Mouse (Mus musculus): Measurements from ENCODE around the gene Pcsk7.

The Pcsk7 gene

GRCm38 (mm10) chr9:45938952-45939637 lies 32.8 kb downstream of the Pcsk7 start:
- DNase-seq: peak in 1 of 2 experiments; percentile 37

GRCm38 (mm10) chr9:45939794-45940193 lies 33.5 kb downstream of the Pcsk7 start:
- peak in 1 of 2 experiments; percentile 23 for DNase-seq

- peak; percentile 34 to 55 for DNase-seq
Observed at GRCm38 (mm10) chr9:45941329-45941888, 35.1 kb downstream of the Pcsk7 start.

- DNase-seq: peak in 1 of 2 experiments; percentile 33
Observed at GRCm38 (mm10) chr9:45942464-45942863, 36.2 kb downstream of the Pcsk7 start.

- DNase-seq: peak in 1 of 2 experiments; percentile 35
Observed at GRCm38 (mm10) chr9:45942916-45943315, 36.6 kb downstream of the Pcsk7 start.

GRCm38 (mm10) chr9:45943628-45944505 lies 37.6 kb downstream of the Pcsk7 start:
- peak in 1 of 2 experiments; percentile 34 for DNase-seq

GRCm38 (mm10) chr9:45944506-45945400 lies 38.5 kb downstream of the Pcsk7 start:
- DNase-seq: peak in 1 of 2 experiments; percentile 34

- peak in 1 of 2 experiments; percentile 29 for DNase-seq
Observed at GRCm38 (mm10) chr9:45945721-45946120, 39.4 kb downstream of the Pcsk7 start.

- DNase-seq: peak in 1 of 2 experiments; percentile 33
Observed at GRCm38 (mm10) chr9:45946182-45946871, 40.0 kb downstream of the Pcsk7 start.

- DNase-seq: no peak
Observed at GRCm38 (mm10) chr9:45946872-45947183, 40.5 kb downstream of the Pcsk7 start.

- DNase-seq: no peak
Observed at GRCm38 (mm10) chr9:45952057-45952456, 45.8 kb downstream of the Pcsk7 start.

GRCm38 (mm10) chr9:45952890-45953289 lies 46.6 kb downstream of the Pcsk7 start:
- no peak for DNase-seq

- peak in 1 of 2 experiments; percentile 49 for DNase-seq
Observed at GRCm38 (mm10) chr9:45953511-45954293, 47.4 kb downstream of the Pcsk7 start.

GRCm38 (mm10) chr9:45954294-45955106 lies 48.2 kb downstream of the Pcsk7 start:
- DNase-seq: peak; percentile 66 to 85

- peak; percentile 91 to 95 for DNase-seq
Observed at GRCm38 (mm10) chr9:45955107-45955963, 49.0 kb downstream of the Pcsk7 start, which contains the start of gene Sidt2. TSS of gene Sidt2 (minus strand) at chr9:45955258.

- DNase-seq: peak; percentile 42 to 47
Observed at GRCm38 (mm10) chr9:45958023-45958670, 51.9 kb downstream of the Pcsk7 start.

GRCm38 (mm10) chr9:45958851-45959250 lies 52.6 kb downstream of the Pcsk7 start:
- no peak for DNase-seq

- DNase-seq: no peak
Observed at GRCm38 (mm10) chr9:45959661-45960060, 53.4 kb downstream of the Pcsk7 start.
